Mouse (Mus musculus) lung, adult 2 months (tissue): ENCODE results near the gene Bcl11b. TPM values are rescaled to one million over a fixed set of nuclear protein-coding genes. Genes with fewer than 3 reads are reported as not detected.

Experiments used
- DNase-seq: peaks from one replicate; pipeline ENCODE4 v3.0.0; 2022
- H3K4me1 ChIP-seq: fragments of 200-500 bp; 2 replicates; pipeline ENCODE4 v1.6.1; 2011; ENCODE audit warnings: low read length; ENCODE audit not compliant: control insufficient read depth, insufficient read depth
- H3K4me3 ChIP-seq: fragments of 200-500 bp; replicated peaks from 2 replicates; pipeline ENCODE3; 2011; ENCODE audit warnings: low read depth, mild to moderate bottlenecking, control low read depth, low read length; ENCODE audit errors: extremely low read depth
- CTCF ChIP-seq: fragments of 200-500 bp; IDR thresholded peaks from 2 replicates; pipeline ENCODE4 v1.5.1; 2011; ENCODE audit warnings: mild to moderate bottlenecking, low read length, control low read depth; ENCODE audit not compliant: insufficient read depth
- POLR2A ChIP-seq: fragments of 200-500 bp; IDR thresholded peaks from 2 replicates; pipeline ENCODE4 v1.6.1; 2011; ENCODE audit warnings: low read depth, mild to moderate bottlenecking, control low read depth, low read length, borderline replicate concordance; ENCODE audit errors: extremely low read depth
- WGBS: fragments of 180-500 bp; shearing (Covaris S2); methylation state at CpG from one replicate; pipeline ENCODE4 v1.1.7; 2018; 5-methylcytosine and 5-hydroxymethylcytosine counted together
- polyA plus RNA-seq: library from polyadenylated mRNA; depleted of rRNA; stranded (reverse); fragments of >200 nt; gene quantifications from 2 replicates; pipeline ENCODE4 v1.2.3, GENCODE M21; 2012; rRNA removed

The Bcl11b gene
- polyA plus RNA-seq, 1 experiment = 4.2 TPM

DNA sequence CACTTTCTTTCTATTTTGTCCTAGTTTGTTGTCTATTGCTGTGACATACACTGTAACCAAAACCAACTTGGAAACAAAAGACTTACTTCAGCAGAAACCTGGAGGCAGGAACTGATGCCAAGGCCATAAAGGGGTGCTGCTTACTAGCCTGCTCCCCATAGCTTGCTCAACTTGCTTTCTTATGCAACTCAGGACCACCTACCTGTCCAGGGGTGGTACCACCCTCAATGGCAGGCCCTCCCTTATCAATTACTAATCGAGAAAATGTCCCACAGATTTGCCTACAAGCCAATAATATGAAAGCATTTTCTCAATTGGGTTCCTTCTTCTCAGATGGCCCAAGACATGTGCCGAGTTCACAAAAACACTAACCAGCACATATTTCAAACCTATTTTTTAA is 135.1 kb downstream of the Bcl11b start:
- TF ChIP-seq CTCF = no peak
- no peak for TF ChIP-seq POLR2A
- no peaks in the 10 kb centered on the region for H3K4me1 ChIP-seq
- WGBS = 92% methylated on average over 2 of the region's 2 CpGs
- DNase-seq = no peak
- no peak overlapping the region for H3K4me3 ChIP-seq

Other genes with a start within 250 kb of the Bcl11b start
- 19.8 and 28.4 TPM in 2 replicates for gene Setd3, start 175.7 kb upstream of the Bcl11b start, polyA plus RNA-seq
- 11.1 and 15.8 TPM in 2 replicates for gene Ccnk, start 176.0 kb upstream of the Bcl11b start, polyA plus RNA-seq